Mouse (Mus musculus): Measurements from ENCODE around the gene Ccdc125. TPM values are rescaled to one million over a fixed set of nuclear protein-coding genes. Genes with fewer than 3 reads are reported as not detected.
A peak's percentile ranks its signal among the peaks of the same experiment; 100 is the strongest.
"Not testable (repeated sequence)": the region's sequence is repeated elsewhere in the genome, so short reads cannot be mapped to it uniquely, and the experiment has no call there.

Gene Ccdc125
- polyA plus RNA-seq, 1 experiment from 2014 or later, result 6.3 TPM

DNA sequence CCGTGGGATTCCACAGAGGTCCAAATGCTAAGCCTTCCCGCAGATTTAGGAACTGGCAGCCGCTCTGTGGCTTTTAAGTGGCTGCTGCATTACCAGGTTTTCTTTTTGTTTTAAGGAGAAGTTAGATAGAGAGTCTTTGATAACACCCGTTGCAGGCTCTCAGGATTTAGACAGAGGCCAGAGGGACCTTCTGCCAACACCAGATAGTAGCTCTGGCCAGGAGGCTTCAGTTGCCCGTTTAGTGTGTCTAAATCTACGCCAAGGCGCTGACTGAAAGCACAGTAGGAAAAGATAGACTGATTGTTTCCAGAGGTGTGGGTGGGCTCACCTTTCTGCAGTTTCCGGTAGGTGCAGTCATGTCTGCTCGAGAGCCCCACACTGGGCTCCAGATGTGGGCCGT, 55.7 kb downstream of the Ccdc125 start:
- no peak overlapping the region for H3K27ac ChIP-seq
- 89% methylated on average over 10 of the region's 10 CpGs for WGBS
- no peaks in the 10 kb centered on the region for H3K9me3 ChIP-seq
- peaks cover 13% of the 10 kb centered on the region for H3K4me1 ChIP-seq
- no peak for ATAC-seq (ENCODE audit: insufficient number of reproducible peaks, insufficient read depth, low FRiP score, low TSS enrichment)
- no peak overlapping the region for H3K4me2 ChIP-seq (replicated peaks)
- no peak overlapping the region for H3K4me3 ChIP-seq
- H3K36me3 ChIP-seq, result peaks cover 38% of the 10 kb centered on the region
- no peak overlapping the region for H3K9ac ChIP-seq
- H3K27me3 ChIP-seq, result no peaks in the 10 kb centered on the region

DNA sequence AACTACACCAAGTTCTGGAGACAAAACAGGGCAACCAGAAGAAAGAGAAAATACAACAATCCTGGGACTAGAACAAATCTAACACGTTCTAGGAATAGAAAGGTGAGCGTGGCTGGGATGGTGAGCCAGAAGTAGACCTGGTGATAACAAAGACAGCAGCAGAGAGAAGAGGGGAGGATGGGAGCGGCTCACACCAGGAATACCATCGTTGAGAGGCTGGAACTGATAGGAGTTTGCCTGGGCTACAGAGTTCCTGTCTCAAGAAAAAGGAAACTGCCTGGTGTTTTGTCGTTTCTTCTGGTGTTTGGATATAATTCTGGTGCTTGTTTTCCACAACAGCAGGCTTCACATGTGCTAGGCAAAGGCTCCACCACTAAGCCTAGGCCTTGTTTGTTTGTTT, 58.6 kb downstream of the Ccdc125 start:
- peaks cover 25% of the 10 kb centered on the region for H3K36me3 ChIP-seq
- 94% methylated on average over 5 of the region's 5 CpGs for WGBS
- ATAC-seq (ENCODE audit: insufficient number of reproducible peaks, insufficient read depth, low FRiP score, low TSS enrichment), result no peak

GRCm38 (mm10) chr13:100728530-100728929, 59.0 kb downstream of the Ccdc125 start:
- over 99% methylated on average over 4 of the region's 4 CpGs for WGBS
- not testable (repeated sequence) for ATAC-seq (ENCODE audit: insufficient number of reproducible peaks, insufficient read depth, low FRiP score, low TSS enrichment); H3K27ac ChIP-seq; H3K4me2 ChIP-seq (replicated peaks); H3K4me3 ChIP-seq; H3K9ac ChIP-seq; H3K27me3 ChIP-seq; H3K9me3 ChIP-seq
- Histone ChIP-seq H3K36me3 (peaks cover 25% of the 10 kb centered on the region), H3K4me1 (peaks cover 13% of the 10 kb centered on the region)

More for the DNA sequence above, 58.6 kb downstream of the Ccdc125 start:
- Histone ChIP-seq H3K4me1 (peaks cover 13% of the 10 kb centered on the region), H3K9me3 (no peaks in the 10 kb centered on the region), H3K27me3 (no peaks in the 10 kb centered on the region), H3K4me2 (replicated peaks) (no peak overlapping the region), H3K27ac (no peak overlapping the region), H3K4me3 (no peak overlapping the region), H3K9ac (no peak overlapping the region)

GRCm38 (mm10) chr13:100730153-100730860, 60.8 kb downstream of the Ccdc125 start:
- Histone ChIP-seq H3K9me3 (no peaks in the 10 kb centered on the region), H3K27me3 (no peaks in the 10 kb centered on the region), H3K4me1 (peaks cover 13% of the 10 kb centered on the region), H3K27ac (peak overlapping the region; percentile 93), H3K4me3 (peak overlapping the region; percentile 75), H3K9ac (peak overlapping the region; percentile 88), H3K4me2 (replicated peaks) (peak overlapping the region; percentile 61), H3K36me3 (peaks cover 24% of the 10 kb centered on the region)
- ATAC-seq (ENCODE audit: insufficient number of reproducible peaks, insufficient read depth, low FRiP score, low TSS enrichment), result no peak; the same call in 1 of the 2 replicates
- 1% methylated on average over 30 of the region's 30 CpGs for WGBS

GRCm38 (mm10) chr13:100730861-100731176, 61.3 kb downstream of the Ccdc125 start, which contains the start of gene Cdk7:
Gene Cdk7, minus strand, starts transcription at chr13:100730939.
- no peaks in the 10 kb centered on the region for H3K9me3 ChIP-seq
- H3K4me2 ChIP-seq (replicated peaks), result peak within 1 kb of the TSS; percentile 61
- ATAC-seq (ENCODE audit: insufficient number of reproducible peaks, insufficient read depth, low FRiP score, low TSS enrichment), result peak; percentile 99
- H3K9ac ChIP-seq, result peak within 1 kb of the TSS; percentile 88
- H3K27ac ChIP-seq, result peak within 1 kb of the TSS; percentile 93
- peak within 1 kb of the TSS; percentile 75 for H3K4me3 ChIP-seq
- no peaks in the 10 kb centered on the region for H3K27me3 ChIP-seq
- WGBS, result 0% methylated on average over 19 of the region's 19 CpGs
- H3K36me3 ChIP-seq, result peaks cover 23% of the 10 kb centered on the region
- H3K4me1 ChIP-seq, result peaks cover 13% of the 10 kb centered on the region

DNA sequence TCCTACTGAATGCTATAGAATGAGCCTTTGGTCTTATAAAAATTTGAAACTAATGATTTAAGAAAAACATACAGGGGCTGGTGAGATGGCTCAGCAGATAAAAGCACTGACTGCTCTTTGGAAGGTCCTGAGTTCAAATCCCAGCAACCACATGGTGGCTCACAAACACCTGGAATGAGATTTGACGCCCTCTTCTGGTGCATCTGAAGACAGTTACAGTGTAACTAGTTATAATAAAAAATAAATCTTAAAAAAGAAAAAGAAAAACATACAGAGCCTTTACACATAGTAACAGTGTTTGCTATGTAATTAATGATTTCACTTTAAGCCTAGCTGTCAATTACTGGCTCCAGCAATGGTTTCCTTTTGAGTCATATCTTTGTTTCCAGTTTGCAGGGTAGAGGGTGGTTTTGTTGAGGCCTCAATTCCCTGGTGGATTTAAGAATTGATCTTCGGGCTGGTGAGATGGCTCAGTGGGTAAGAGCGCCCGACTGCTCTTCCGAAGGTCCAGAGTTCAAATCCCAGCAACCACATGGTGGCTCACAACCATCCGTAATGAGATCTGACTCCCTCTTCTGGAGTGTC, 62.0 kb downstream of the Ccdc125 start:
- Histone ChIP-seq H3K4me2 (replicated peaks) (peak overlapping the region; percentile 61; the same call in 1 of the 2 replicates), H3K27ac (peak overlapping the region; percentile 64; the same call in 1 of the 2 replicates), H3K36me3 (peaks cover 26% of the 10 kb centered on the region), H3K4me1 (peaks cover 13% of the 10 kb centered on the region), H3K4me3 (peak overlapping the region; percentile 75; the same call in 1 of the 2 replicates)
- ATAC-seq (ENCODE audit: insufficient number of reproducible peaks, insufficient read depth, low FRiP score, low TSS enrichment); H3K9ac ChIP-seq; H3K27me3 ChIP-seq; H3K9me3 ChIP-seq: not testable (repeated sequence)
- 85% methylated on average over 6 of the region's 6 CpGs for WGBS

DNA sequence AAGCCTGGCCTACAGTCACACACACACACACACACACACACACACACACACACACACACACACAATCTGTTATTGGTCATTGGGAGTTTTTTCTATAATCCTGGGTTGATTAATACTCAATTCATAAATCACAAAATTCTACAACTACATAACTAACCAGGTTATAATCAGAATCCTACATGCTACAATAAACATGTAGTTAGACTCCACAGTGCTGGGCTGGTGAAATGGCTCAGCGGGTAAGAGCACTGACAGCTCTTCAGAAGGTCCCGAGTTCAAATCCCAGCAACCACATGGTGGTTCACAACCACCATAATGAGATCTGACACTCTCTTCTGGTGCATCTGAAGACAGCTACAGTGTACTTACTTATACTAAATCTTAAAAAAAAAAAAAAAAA, 63.2 kb downstream of the Ccdc125 start:
- Histone ChIP-seq H3K4me1 (peaks cover 11% of the 10 kb centered on the region), H3K4me3 (no peak overlapping the region), H3K4me2 (replicated peaks) (no peak overlapping the region), H3K27ac (no peak overlapping the region), H3K36me3 (peaks cover 23% of the 10 kb centered on the region), H3K9me3 (no peaks in the 10 kb centered on the region), H3K27me3 (no peaks in the 10 kb centered on the region), H3K9ac (no peak overlapping the region)
- ATAC-seq (ENCODE audit: insufficient number of reproducible peaks, insufficient read depth, low FRiP score, low TSS enrichment), result no peak
- WGBS, result 88% methylated on average over 2 of the region's 2 CpGs

DNA sequence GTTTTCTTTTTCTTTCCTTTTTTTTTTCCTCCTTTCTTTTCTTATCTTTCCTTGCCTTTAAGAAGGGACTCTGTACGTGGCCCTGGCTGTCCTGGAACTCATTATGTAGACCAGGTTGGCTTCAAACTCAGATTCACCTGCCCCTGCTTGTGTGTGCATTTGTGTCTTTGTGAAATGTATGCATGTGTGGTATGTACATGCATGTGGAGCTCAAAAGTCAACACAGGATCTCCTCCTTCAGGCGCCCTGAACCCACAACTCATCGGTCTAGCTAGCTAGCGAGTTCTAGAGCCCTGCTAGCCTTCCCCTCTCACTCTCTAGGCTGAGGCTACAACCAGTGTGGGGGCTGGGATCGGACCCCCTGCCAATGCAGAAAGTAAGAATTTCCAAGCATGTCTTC, 73.3 kb downstream of the Ccdc125 start:
- no peak overlapping the region for H3K27ac ChIP-seq
- H3K4me3 ChIP-seq, result no peak overlapping the region
- H3K4me2 ChIP-seq (replicated peaks), result no peak overlapping the region
- no peaks in the 10 kb centered on the region for H3K36me3 ChIP-seq
- H3K4me1 ChIP-seq, result 0 out of 2 replicates have a peak, but pooled peaks cover 5% of the 10 kb centered on the region
- H3K9ac ChIP-seq, result no peak overlapping the region
- WGBS, result 84% methylated on average over 5 of the region's 5 CpGs
- ATAC-seq (ENCODE audit: insufficient number of reproducible peaks, insufficient read depth, low FRiP score, low TSS enrichment), result no peak
- H3K27me3 ChIP-seq, result no peaks in the 10 kb centered on the region
- no peaks in the 10 kb centered on the region for H3K9me3 ChIP-seq

GRCm38 (mm10) chr13:100743346-100744035, 74.0 kb downstream of the Ccdc125 start:
- Histone ChIP-seq H3K27ac (peak overlapping the region; percentile 94; the same call in 1 of the 2 replicates), H3K4me3 (peak overlapping the region; percentile 80), H3K9ac (peak overlapping the region; percentile 65), H3K4me1 (0 out of 2 replicates have a peak, but pooled peaks cover 5% of the 10 kb centered on the region), H3K9me3 (no peaks in the 10 kb centered on the region), H3K36me3 (no peaks in the 10 kb centered on the region), H3K27me3 (no peaks in the 10 kb centered on the region), H3K4me2 (replicated peaks) (peak overlapping the region; percentile 60)
- WGBS, result 68% methylated on average over 11 of the region's 11 CpGs
- peak; percentile 1; the same call in 1 of the 2 replicates for ATAC-seq (ENCODE audit: insufficient number of reproducible peaks, insufficient read depth, low FRiP score, low TSS enrichment)

GRCm38 (mm10) chr13:100744036-100744744, 74.7 kb downstream of the Ccdc125 start, which contains the start of gene Mrps36:
Gene Mrps36, minus strand, starts transcription at chr13:100744659.
- ATAC-seq (ENCODE audit: insufficient number of reproducible peaks, insufficient read depth, low FRiP score, low TSS enrichment), result peak; percentile 92
- H3K36me3 ChIP-seq, result no peaks in the 10 kb centered on the region
- no peaks in the 10 kb centered on the region for H3K9me3 ChIP-seq
- H3K4me2 ChIP-seq (replicated peaks), result peak within 1 kb of the TSS; percentile 60
- H3K27ac ChIP-seq, result peak within 1 kb of the TSS; percentile 94
- H3K27me3 ChIP-seq, result no peaks in the 10 kb centered on the region
- peak within 1 kb of the TSS; percentile 65 for H3K9ac ChIP-seq
- peak within 1 kb of the TSS; percentile 80 for H3K4me3 ChIP-seq
- under 1% methylated on average over 52 of the region's 52 CpGs for WGBS
- 0 out of 2 replicates have a peak, but pooled peaks cover 5% of the 10 kb centered on the region for H3K4me1 ChIP-seq

GRCm38 (mm10) chr13:100746090-100746489, 76.6 kb downstream of the Ccdc125 start:
- no peak for ATAC-seq (ENCODE audit: insufficient number of reproducible peaks, insufficient read depth, low FRiP score, low TSS enrichment)
- WGBS, result 85% methylated on average over 3 of the region's 3 CpGs
- Histone ChIP-seq H3K9me3 (no peaks in the 10 kb centered on the region), H3K27me3 (no peaks in the 10 kb centered on the region), H3K9ac (no peak overlapping the region), H3K4me1 (0 out of 2 replicates have a peak, but pooled peaks cover 5% of the 10 kb centered on the region), H3K27ac (no peak overlapping the region), H3K4me2 (replicated peaks) (no peak overlapping the region), H3K36me3 (no peaks in the 10 kb centered on the region), H3K4me3 (no peak overlapping the region)
